Mouse (Mus musculus) heart, adult 2 months (tissue): ENCODE measurements around the gene Sema5a.

Experiments used
- CTCF ChIP-seq: fragments of 200-600 bp; IDR thresholded peaks from 2 replicates; pipeline ENCODE4 v1.8.1; 2022; ENCODE audit warnings: antibody characterized with exemption, mild to moderate bottlenecking, moderate library complexity
- EP300 ChIP-seq: fragments of 200-500 bp; IDR thresholded peaks from 2 replicates; pipeline ENCODE4 v1.6.1; 2011; ENCODE audit warnings: low read depth, low read length, control low read depth; ENCODE audit not compliant: insufficient read depth
- POLR2A ChIP-seq: fragments of 200-500 bp; IDR thresholded peaks from 2 replicates; pipeline ENCODE4 v1.6.1; 2011; ENCODE audit warnings: mild to moderate bottlenecking, low read depth, low read length, control low read depth; ENCODE audit not compliant: insufficient read depth

- no peak for TF ChIP-seq POLR2A
- no peak for TF ChIP-seq CTCF
- TF ChIP-seq EP300 = no peak
Observed at GRCm38 (mm10) chr15:32397064-32397463, 152.5 kb downstream of the Sema5a start.
